Mouse (Mus musculus) kidney, embryonic 16.5 days (tissue): Measurements from ENCODE around the gene Stk39. TPM values are rescaled to one million over a fixed set of nuclear protein-coding genes. Genes with fewer than 3 reads are reported as not detected.

Experiments used
- ATAC-seq: fragments of 200-750 bp; cut with Nextera tagmentation; 2 replicates; pipeline ENCODE4 v1.8.0; 2017; ENCODE audit warnings: moderate TSS enrichment; ENCODE audit not compliant: low FRiP score, low TSS enrichment
- H3K27ac ChIP-seq: fragments of 300-500 bp; sonication (generic); 2 replicates; pipeline ENCODE4 v1.5.1; 2014; ENCODE audit warnings: low read length
- H3K27me3 ChIP-seq: fragments of 300-500 bp; sonication (generic); 2 replicates; pipeline ENCODE4 v1.6.1; 2014; ENCODE audit warnings: low read length, control low read depth, mixed read lengths; ENCODE audit not compliant: insufficient read depth
- H3K36me3 ChIP-seq: fragments of 300-500 bp; sonication (generic); 2 replicates; pipeline ENCODE4 v1.6.1; 2014; ENCODE audit warnings: low read length, control low read depth, mixed read lengths; ENCODE audit not compliant: insufficient read depth
- H3K4me1 ChIP-seq: fragments of 300-500 bp; sonication (generic); 2 replicates; pipeline ENCODE4 v1.6.1; 2014; ENCODE audit warnings: low read length, control low read depth, mixed read lengths; ENCODE audit not compliant: insufficient read depth
- H3K4me2 ChIP-seq: fragments of 300-500 bp; sonication (generic); replicated peaks from 2 replicates; pipeline ENCODE4 v1.6.1; 2014; ENCODE audit warnings: low read depth, low read length
- H3K4me3 ChIP-seq: fragments of 300-500 bp; sonication (generic); 2 replicates; pipeline ENCODE4 v1.5.1; 2014; ENCODE audit warnings: mild to moderate bottlenecking, low read length
- H3K9ac ChIP-seq: fragments of 300-500 bp; sonication (generic); replicated peaks from 2 replicates; pipeline ENCODE4 v1.6.1; 2014; ENCODE audit warnings: low read length
- H3K9me3 ChIP-seq: fragments of 300-500 bp; sonication (generic); 2 replicates; pipeline ENCODE4 v1.6.1; 2016; ENCODE audit warnings: low read length, control low read depth
- WGBS: fragments of 180-500 bp; shearing (Covaris S2); extraction: QIAGEN DNeasy Blood & Tissue Kit; methylation state at CpG from one replicate; pipeline ENCODE4 v1.1.7; 2014; 5-methylcytosine and 5-hydroxymethylcytosine counted together
- polyA plus RNA-seq: library from polyadenylated mRNA; unstranded; fragments of >200 nt; fragmentation: Nextera tagmentation; extraction: Ambion mirVana; gene quantifications from 2 replicates; pipeline ENCODE4 v1.2.1, GENCODE M21; 2015

Stk39 gene
- polyA plus RNA-seq, 1 experiment from 2014 or later, result 14.9 TPM

DNA sequence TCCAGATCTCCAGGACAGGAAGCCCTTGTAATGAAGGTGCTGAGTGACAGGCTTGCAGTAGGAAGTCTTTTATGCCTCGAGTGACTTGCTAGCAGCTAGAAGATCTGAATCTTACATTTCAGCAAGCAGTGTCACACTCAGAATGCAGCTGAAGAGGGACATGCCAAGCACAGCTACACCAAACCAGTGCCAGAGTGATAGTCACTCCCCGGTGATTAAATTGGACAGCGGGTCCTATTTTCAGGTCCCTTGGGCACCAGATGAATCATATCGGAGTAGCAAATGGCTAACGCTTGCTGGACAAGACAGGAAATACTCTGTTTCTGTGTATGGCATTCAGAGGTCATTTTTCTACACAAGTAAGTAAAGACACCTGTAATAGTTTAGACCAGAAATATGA lies 207.2 kb downstream of the Stk39 start:
- no peak for ATAC-seq
- Histone ChIP-seq H3K9ac (no peak overlapping the region), H3K9me3 (no peaks in the 10 kb centered on the region), H3K36me3 (no peaks in the 10 kb centered on the region), H3K27me3 (no peaks in the 10 kb centered on the region), H3K4me1 (no peaks in the 10 kb centered on the region), H3K27ac (no peak overlapping the region), H3K4me3 (no peak overlapping the region), H3K4me2 (no peak overlapping the region)
- 77% methylated on average over 5 of the region's 5 CpGs for WGBS

DNA sequence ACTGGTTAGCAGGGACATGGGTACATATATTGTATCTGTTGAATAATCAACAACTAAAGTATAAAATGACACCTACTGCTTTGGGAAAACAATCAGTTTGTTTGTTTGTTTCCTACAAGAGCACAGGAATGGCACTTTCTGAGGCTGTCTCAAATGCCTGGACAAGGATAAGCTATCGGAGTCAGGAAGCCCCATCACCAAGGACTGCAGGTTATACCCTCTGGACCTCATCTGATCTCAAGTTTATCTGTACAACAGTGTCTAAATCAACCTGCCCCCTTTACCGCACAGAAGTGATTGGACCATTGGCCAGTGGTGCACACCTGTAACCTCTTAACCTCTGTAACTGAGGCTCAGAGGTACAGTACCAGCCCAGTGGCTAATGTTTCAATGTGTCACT lies 211.2 kb downstream of the Stk39 start:
- Histone ChIP-seq H3K4me1 (no peaks in the 10 kb centered on the region), H3K9ac (no peak overlapping the region), H3K4me3 (no peak overlapping the region), H3K27me3 (no peaks in the 10 kb centered on the region), H3K36me3 (no peaks in the 10 kb centered on the region), H3K27ac (no peak overlapping the region), H3K4me2 (no peak overlapping the region), H3K9me3 (no peaks in the 10 kb centered on the region)
- 73% methylated on average over 2 of the region's 2 CpGs for WGBS
- ATAC-seq, result no peak

- Histone ChIP-seq H3K27me3 (no peaks in the 10 kb centered on the region), H3K9ac (no peak overlapping the region), H3K9me3 (no peaks in the 10 kb centered on the region), H3K27ac (no peak overlapping the region), H3K36me3 (no peaks in the 10 kb centered on the region; the same call in 1 of the 2 replicates), H3K4me2 (no peak overlapping the region), H3K4me3 (no peak overlapping the region), H3K4me1 (peaks cover 13% of the 10 kb centered on the region; the same call in 1 of the 2 replicates)
- 78% methylated on average over 6 of the region's 6 CpGs for WGBS
- ATAC-seq, result no peak
Observed at GRCm38 (mm10) chr2:68257571-68257970, 214.5 kb downstream of the Stk39 start.

- Histone ChIP-seq H3K9ac (no peak overlapping the region), H3K9me3 (no peaks in the 10 kb centered on the region), H3K27ac (no peak overlapping the region), H3K4me3 (no peak overlapping the region), H3K4me1 (peaks cover 13% of the 10 kb centered on the region; the same call in 1 of the 2 replicates), H3K36me3 (no peaks in the 10 kb centered on the region; the same call in 1 of the 2 replicates), H3K27me3 (no peaks in the 10 kb centered on the region), H3K4me2 (no peak overlapping the region)
- no peak for ATAC-seq
- 93% methylated on average over 8 of the region's 8 CpGs for WGBS
Observed at GRCm38 (mm10) chr2:68256472-68256871, 215.6 kb downstream of the Stk39 start.

DNA sequence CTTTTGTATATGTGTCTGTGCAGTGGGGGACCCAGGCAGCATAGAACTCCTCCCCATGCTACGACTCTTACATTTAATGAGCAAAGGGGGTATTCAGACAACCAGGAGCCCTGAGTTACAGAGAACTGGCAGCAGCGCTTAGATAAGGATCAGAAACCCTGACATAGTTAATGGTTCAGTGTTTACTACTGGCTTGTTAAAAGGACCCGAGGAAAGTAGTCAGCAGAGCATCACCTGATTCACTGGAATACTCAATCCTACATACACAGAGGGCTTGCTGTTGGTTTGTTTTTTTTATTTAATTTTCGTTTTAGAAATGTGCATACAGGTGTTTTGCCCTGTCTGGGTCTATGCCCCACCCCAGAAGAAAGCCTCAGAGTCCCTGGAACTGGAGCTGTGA lies 217.3 kb downstream of the Stk39 start:
- no peaks in the 10 kb centered on the region for H3K27me3 ChIP-seq
- H3K36me3 ChIP-seq, result no peaks in the 10 kb centered on the region; the same call in 1 of the 2 replicates
- H3K4me3 ChIP-seq, result no peak overlapping the region
- H3K9ac ChIP-seq, result no peak overlapping the region
- H3K9me3 ChIP-seq, result no peaks in the 10 kb centered on the region
- H3K4me2 ChIP-seq, result no peak overlapping the region
- no peak overlapping the region for H3K27ac ChIP-seq
- ATAC-seq, result peak; percentile 67
- H3K4me1 ChIP-seq, result peaks cover 13% of the 10 kb centered on the region; the same call in 1 of the 2 replicates
- 52% methylated on average over 4 of the region's 4 CpGs for WGBS

GRCm38 (mm10) chr2:68253222-68253621 lies 218.8 kb downstream of the Stk39 start:
- H3K9ac ChIP-seq, result no peak overlapping the region
- H3K4me2 ChIP-seq, result no peak overlapping the region
- no peaks in the 10 kb centered on the region for H3K27me3 ChIP-seq
- no peak for ATAC-seq
- H3K4me3 ChIP-seq, result no peak overlapping the region
- H3K27ac ChIP-seq, result no peak overlapping the region
- H3K36me3 ChIP-seq, result no peaks in the 10 kb centered on the region; the same call in 1 of the 2 replicates
- WGBS, result 77% methylated on average over 2 of the region's 2 CpGs
- peaks cover 13% of the 10 kb centered on the region; the same call in 1 of the 2 replicates for H3K4me1 ChIP-seq
- H3K9me3 ChIP-seq, result no peaks in the 10 kb centered on the region

DNA sequence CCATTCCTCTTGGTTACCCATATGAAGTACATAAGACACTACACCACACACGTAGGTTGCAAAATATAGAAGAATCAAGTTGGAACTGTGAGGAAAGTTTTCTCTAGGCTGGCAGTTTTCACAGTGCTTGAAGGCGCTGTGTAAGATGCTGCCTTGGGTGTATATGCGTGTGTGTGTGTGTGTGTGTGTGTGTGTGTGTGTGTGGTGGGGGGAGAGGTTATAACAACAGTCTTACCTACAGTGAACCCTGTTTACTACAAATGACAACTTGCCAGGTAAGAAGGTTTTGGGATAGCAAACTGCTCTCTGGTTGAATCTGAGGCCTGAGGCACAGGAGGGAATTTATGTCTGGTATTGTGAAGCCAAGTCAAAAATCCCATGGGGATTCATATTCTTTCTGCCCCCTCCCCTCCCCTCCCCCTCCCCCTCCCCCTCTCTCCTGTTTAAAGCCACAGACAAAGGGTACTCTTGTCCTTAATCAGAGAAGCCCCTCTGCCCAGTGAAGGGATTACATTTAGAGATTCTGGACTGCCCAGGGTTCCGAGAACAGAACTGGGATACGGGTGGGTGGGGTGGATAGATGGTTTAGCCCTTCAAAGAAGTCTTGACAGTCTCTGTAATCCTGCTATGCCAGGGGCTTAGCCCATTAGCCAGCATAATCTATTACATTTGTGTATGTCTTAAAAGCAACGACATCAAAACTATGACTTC lies 219.9 kb downstream of the Stk39 start:
- H3K9me3 ChIP-seq, result no peaks in the 10 kb centered on the region
- H3K4me2 ChIP-seq, result no peak overlapping the region
- WGBS, result 91% methylated on average over 6 of the region's 6 CpGs
- H3K27me3 ChIP-seq, result no peaks in the 10 kb centered on the region
- H3K27ac ChIP-seq, result no peak overlapping the region
- H3K36me3 ChIP-seq, result no peaks in the 10 kb centered on the region; the same call in 1 of the 2 replicates
- peaks cover 13% of the 10 kb centered on the region; the same call in 1 of the 2 replicates for H3K4me1 ChIP-seq
- ATAC-seq, result no peak
- H3K9ac ChIP-seq, result no peak overlapping the region
- H3K4me3 ChIP-seq, result no peak overlapping the region

- no peak overlapping the region for H3K9ac ChIP-seq
- no peak overlapping the region for H3K4me2 ChIP-seq
- H3K36me3 ChIP-seq, result no peaks in the 10 kb centered on the region; the same call in 1 of the 2 replicates
- H3K27me3 ChIP-seq, result no peaks in the 10 kb centered on the region
- H3K9me3 ChIP-seq, result no peaks in the 10 kb centered on the region
- H3K27ac ChIP-seq, result no peak overlapping the region
- 93% methylated on average over 10 of the region's 10 CpGs for WGBS
- H3K4me3 ChIP-seq, result no peak overlapping the region
- peaks cover 19% of the 10 kb centered on the region for H3K4me1 ChIP-seq
- no peak for ATAC-seq
Observed at GRCm38 (mm10) chr2:68250897-68251296, 221.2 kb downstream of the Stk39 start.

- Histone ChIP-seq H3K27me3 (no peaks in the 10 kb centered on the region), H3K4me2 (no peak overlapping the region), H3K4me1 (peaks cover 11% of the 10 kb centered on the region), H3K36me3 (no peaks in the 10 kb centered on the region; the same call in 1 of the 2 replicates), H3K4me3 (no peak overlapping the region), H3K9ac (no peak overlapping the region), H3K9me3 (no peaks in the 10 kb centered on the region), H3K27ac (no peak overlapping the region)
- ATAC-seq, result no peak
- 88% methylated on average over 4 of the region's 4 CpGs for WGBS
Observed at GRCm38 (mm10) chr2:68249855-68250424, 222.1 kb downstream of the Stk39 start.

DNA sequence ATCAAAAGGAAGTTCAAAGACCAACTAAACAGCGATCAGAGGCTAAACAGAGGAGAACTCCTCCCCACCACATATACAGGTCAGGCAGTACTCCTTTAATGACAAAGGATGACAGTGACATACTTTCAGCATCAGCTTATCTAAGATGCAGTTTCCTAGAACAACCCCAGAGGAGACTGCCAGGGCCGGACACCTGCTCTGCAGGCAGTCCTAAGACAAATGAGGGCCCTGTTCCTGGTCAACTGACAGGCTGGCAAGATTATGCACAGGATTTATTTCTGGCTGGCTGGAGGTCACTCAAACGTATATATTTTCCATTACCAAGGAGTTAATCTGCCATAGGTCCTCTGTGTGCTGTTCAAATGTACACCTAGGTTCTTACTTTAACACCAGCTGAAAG lies 225.8 kb downstream of the Stk39 start:
- H3K9me3 ChIP-seq, result no peaks in the 10 kb centered on the region
- no peaks in the 10 kb centered on the region for H3K27me3 ChIP-seq
- 0 out of 2 replicates have a peak, but pooled peaks have one; percentile 10 for ATAC-seq
- no peaks in the 10 kb centered on the region; the same call in 1 of the 2 replicates for H3K36me3 ChIP-seq
- H3K4me3 ChIP-seq, result no peak overlapping the region
- no peak overlapping the region for H3K4me2 ChIP-seq
- 16% methylated on average over 3 of the region's 3 CpGs for WGBS
- H3K4me1 ChIP-seq, result peaks cover 12% of the 10 kb centered on the region
- H3K27ac ChIP-seq, result no peak overlapping the region
- no peak overlapping the region for H3K9ac ChIP-seq
